Mouse (Mus musculus): ENCODE measurements around the gene Socs1.
"Not testable (repeated sequence)": the region's sequence is repeated elsewhere in the genome, so short reads cannot be mapped to it uniquely, and the experiment has no call there.

Gene Socs1

GRCm38 (mm10) chr16:10785371-10786231 is at the start of gene Socs1:
Socs1 (minus strand) TSS chr16:10785536.
- DNase-seq (ENCODE audit: low read depth, low spot score), result peak; percentile 92

- no peak for DNase-seq (ENCODE audit: low read depth, low spot score)
Measured at GRCm38 (mm10) chr16:10834542-10834910, 49.2 kb upstream of the Socs1 start.

- DNase-seq (ENCODE audit: low read depth, low spot score), result no peak
Measured at GRCm38 (mm10) chr16:10828461-10828805, 43.1 kb upstream of the Socs1 start.

DNA sequence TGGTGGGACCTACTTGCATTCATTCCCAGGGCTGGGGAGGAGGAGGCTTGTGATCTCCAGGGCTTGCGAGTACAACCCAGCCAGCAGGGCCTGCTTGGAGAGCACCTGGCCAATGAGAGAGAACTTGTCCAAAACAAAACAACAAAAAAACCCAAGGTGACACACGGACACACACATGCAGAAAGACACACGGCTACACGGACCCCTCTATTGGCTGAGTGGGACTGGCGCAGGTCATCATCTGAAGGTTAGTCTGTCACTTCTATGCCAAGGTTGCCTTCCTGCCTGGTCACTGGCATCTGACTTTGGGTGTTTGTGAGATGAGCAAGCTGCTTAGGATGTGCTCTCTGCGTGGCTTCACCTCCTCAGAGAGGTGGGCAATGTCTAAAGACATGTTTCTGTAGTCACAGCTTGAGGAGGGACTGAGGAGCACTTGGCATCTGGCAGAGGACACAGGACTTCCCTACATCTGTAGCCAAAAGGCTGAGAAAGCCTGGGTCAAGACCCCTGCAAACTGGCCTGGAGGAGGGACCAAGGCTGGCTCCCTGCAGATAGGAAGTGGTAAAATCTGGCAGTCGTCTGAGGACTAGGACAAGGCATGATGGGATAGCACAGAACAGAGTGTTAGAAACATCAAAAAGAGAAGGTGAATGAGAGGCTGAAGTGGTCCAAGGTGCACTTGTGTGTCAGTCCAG is 42.6 kb upstream of the Socs1 start:
- DNase-seq (ENCODE audit: low read depth, low spot score), result no peak

DNA sequence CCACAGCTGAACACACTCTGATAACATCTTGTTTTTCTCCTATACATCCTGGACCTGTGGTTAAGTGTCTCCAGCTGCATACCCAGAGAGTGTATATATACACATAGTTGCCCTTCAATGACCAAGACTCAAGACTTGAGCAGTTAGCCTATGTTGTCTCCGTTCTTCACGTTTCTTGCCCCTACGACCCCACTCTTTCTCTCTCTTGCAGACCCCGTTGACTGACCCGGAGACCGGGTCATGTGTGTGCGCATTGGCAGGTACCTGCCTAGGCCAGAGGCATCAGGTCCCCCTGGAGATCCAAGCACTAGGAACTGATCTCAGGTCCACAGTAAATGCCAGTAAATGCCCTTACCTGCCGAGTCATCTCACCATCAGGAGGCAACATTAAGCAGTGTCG is 41.9 kb upstream of the Socs1 start:
- DNase-seq (ENCODE audit: low read depth, low spot score), result no peak

- DNase-seq (ENCODE audit: low read depth, low spot score), result no peak
Measured at GRCm38 (mm10) chr16:10825840-10826239, 40.5 kb upstream of the Socs1 start.

- DNase-seq (ENCODE audit: low read depth, low spot score), result no peak
Measured at GRCm38 (mm10) chr16:10824536-10824935, 39.2 kb upstream of the Socs1 start.

DNA sequence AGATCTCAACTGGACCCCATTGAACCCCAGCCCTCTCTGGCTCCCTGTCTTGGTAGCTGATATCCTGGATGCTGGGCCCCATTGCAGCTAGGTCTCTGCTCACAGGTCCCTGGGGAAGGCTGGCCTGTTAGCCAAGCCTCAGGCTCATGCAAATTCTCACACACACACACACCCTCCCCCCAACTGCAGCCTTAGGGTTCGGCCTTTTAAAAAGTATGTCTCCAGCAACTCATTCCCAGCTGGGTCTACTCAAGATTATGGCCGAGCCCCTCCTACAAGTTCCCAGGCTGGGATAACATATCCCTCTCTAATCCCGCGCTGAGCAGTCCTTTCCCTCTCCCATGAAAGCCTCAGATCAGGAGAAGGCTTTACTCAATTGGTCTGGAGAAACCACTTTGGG is 36.1 kb upstream of the Socs1 start:
- DNase-seq (ENCODE audit: low read depth, low spot score), result no peak

DNA sequence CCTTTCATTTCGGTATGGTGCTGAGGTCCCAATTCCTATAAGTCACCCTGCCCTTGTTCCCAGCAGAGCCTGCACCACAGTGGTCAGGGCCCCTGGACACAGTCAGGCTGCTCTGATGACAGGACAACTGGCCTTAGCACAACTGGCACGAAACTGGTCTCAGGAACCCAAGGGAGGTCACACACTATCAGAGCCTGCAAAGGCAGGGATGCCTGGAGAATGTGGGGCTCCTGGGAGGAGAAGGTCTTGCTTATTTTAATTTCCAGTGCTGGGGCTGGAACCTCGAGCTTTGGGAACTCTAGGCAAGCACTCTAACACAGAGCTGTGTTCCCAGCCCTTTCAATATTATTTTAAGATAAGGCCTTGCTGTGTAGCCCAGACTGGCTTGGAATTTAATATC is 34.6 kb upstream of the Socs1 start:
- DNase-seq (ENCODE audit: low read depth, low spot score), result no peak

DNA sequence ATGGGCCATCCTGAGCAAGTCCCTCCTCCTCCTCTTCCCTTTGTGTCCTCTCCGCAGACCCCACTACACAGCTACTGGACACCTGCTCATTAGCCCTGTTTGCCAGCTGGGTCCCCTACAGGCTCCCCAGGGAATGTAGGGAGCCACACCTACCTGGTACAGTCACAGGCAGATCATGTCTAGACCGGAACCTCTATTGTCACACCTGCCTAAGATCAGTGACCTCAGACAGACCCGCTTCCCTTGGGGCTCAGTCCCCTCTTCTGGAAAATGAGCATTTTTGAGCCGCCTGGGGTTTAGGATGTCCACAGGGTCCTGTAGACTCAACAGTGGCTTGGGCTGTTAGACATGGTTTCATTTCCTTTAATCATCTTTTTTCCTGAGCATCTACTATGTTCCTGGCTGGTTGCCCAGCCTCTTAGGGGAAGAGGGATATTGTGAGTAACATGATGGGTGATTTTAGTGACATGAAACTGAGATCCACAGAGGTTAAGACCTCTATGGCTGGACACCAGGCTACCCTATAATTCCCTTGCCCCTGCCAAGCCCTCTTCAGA is 33.3 kb upstream of the Socs1 start:
- no peak for DNase-seq (ENCODE audit: low read depth, low spot score)

GRCm38 (mm10) chr16:10814864-10815263 is 29.5 kb upstream of the Socs1 start:
- DNase-seq (ENCODE audit: low read depth, low spot score), result no peak

DNA sequence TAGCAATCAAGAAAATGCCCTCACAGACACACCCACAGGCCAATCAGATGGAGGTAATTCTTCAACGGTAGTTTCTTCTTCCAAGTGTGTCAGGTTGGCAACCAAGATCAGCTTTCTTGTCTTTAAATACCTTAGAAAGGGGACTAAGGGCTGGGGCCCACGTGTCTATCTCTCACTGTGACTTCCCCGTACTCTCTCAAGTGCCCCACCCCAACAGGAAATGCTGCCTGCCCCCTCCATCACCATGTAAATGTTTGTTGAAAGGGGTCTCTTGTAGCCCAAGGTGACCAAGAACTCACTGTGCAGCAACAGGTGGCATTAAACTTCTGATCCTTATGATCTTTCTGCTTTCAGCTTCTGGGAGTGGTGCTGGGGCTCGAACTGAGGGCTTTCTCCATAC is 28.4 kb upstream of the Socs1 start:
- DNase-seq (ENCODE audit: low read depth, low spot score), result no peak

- DNase-seq (ENCODE audit: low read depth, low spot score), result no peak
Measured at GRCm38 (mm10) chr16:10812865-10813371, 27.6 kb upstream of the Socs1 start, which contains the start of gene Gm11172. Gm11172 (plus strand) TSS chr16:10812915.

GRCm38 (mm10) chr16:10810376-10810775 is 25.0 kb upstream of the Socs1 start:
- DNase-seq (ENCODE audit: low read depth, low spot score), result no peak

GRCm38 (mm10) chr16:10805789-10806527 is 20.6 kb upstream of the Socs1 start, which contains the start of gene Prm1:
Prm1 (minus strand) TSS chr16:10805839.
- DNase-seq (ENCODE audit: low read depth, low spot score), result no peak

DNA sequence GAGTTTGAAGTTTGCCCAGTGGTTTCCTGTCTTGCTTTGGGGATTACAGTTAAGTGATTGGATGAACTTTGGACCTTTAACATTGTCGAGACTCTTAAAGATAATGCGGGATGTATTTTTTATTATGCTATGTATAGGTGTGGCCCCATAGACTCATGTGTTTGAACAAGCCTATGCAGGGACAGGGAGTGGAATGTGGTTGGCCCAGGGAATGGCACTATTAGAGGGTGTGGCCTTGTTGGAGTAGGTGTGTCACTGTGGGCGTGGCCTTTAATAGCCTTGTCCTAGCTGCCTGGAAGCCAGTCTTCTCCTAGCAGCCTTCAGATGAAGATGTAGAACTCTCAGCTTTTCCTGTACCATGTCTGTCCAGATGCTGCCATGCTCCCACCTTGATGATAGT is 17.1 kb upstream of the Socs1 start:
- DNase-seq (ENCODE audit: low read depth, low spot score), result not testable (repeated sequence)

DNA sequence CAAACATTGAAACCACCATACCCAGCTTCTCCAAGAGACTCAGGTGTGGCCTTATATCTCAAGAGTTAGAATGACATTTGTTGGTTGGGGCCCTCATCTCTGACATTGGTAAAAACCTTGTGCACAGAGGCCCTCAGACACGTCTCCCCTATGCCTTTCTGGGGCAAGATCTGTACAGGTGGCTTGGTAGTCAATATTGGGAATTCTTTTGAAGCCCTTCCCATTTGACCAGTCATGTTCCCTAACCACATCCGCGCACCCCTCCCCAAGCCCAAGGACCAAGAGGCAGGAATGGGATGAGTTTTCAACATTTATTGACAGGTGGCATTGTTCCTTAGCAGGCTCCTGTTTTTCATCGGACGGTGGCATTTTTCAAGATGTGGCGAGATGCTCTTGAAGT is 10.7 kb upstream of the Socs1 start, which contains the start of gene Prm2:
Gene Prm2 (minus strand): TSS at position 101 of the 400 bp plus-strand sequence.
- DNase-seq (ENCODE audit: low read depth, low spot score), result no peak

DNA sequence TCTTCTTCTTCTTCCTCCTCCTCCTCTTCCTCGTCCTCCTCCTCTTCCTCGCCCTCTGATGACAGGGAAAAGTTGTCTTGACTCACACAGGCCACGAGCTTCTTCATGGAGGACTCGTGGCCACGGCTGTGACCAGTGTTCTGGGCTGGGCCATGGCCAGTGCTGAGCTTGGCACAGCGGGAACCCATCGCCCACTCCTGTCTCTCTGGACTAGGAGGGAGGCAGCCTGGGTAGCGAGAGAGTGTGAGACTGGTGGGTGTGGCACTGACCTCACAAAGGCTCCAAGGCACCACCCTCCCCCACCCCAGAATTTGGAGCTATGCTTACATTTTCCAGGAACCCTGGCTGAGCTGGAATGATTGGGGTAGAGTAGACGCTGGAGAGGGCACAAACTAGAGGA is 5.4 kb upstream of the Socs1 start, which contains the start of gene Prm3:
Gene Prm3 (minus strand): TSS at position 213 of the 400 bp plus-strand sequence.
- no peak for DNase-seq (ENCODE audit: low read depth, low spot score)

DNA sequence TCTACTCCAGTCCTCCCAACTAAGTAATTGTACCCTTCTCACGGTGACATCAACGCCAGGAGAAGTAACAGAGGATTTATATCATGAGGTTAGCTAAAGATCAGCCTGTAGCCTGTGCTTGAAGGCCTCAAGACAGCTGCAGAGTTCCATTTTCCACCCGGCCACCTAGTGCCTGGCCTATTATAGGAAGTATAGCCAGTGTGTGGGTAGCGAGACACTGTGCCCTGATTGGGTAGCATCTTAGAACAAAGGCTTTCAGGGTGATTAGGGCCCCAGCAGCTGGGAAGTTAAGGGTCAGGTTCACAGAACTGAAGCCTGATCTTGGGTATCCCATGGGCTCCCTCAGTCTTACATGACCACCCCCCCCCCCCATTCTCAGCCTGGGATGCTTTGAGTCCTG is 3.5 kb upstream of the Socs1 start:
- DNase-seq (ENCODE audit: low read depth, low spot score), result no peak

DNA sequence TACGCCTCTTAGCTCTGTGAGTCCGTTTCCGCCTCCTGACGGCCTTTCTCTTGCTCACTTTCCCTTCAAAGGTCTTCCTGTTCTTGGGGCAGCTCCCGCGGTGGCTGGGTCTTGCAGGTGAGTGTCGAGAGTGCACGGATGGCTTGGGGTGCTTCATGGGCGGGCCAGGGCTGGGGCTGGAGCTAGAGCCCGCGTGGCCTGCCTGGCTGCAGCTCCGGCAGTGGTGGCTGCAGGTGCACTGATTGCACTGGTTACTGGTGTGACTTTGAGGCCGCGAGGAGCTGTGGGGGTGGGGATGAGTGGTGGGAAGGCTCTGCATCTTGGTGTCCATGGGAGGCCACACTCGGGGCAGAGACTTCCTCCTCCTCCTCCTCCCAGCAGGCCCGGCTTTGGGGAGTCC is 2.9 kb upstream of the Socs1 start, which contains the start of gene Tnp2:
Gene Tnp2 (minus strand): TSS at position 390 of the 400 bp plus-strand sequence.
- no peak for DNase-seq (ENCODE audit: low read depth, low spot score)

DNA sequence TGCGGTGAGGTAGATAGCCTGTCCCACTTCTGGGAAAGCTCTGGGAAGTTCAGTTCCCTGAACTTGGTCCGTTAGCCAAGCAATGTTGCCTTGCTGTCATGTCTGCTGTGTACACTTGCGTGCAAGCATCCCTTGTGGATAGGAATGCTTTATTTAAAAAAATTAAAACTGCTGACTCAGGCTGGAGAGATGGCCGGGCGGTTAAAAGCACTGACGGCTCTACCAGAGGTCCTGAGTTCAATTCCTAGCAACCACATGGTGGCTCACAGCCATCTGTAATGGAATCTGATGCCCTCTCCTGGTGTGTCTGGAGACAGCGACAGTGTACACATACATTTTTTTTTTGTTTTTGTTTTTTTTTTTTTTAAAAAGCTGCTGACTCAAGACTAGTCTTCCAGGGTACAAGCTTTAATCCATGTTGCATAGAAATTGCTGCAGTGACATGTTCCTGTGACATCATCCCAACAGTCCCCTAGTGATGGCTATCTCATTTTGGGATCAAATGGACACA is 2.3 kb upstream of the Socs1 start:
- no peak for DNase-seq (ENCODE audit: low read depth, low spot score)
